Mouse (Mus musculus) embryonic fibroblast, embryonic 13.5 days (primary cell): ENCODE measurements around the gene Pipox.

Experiments used
- CTCF ChIP-seq: IDR thresholded peaks from 2 replicates; pipeline ENCODE4 v1.5.1; 2011; ENCODE audit warnings: mild to moderate bottlenecking, control low read depth, low read length, moderate library complexity, borderline replicate concordance; ENCODE audit not compliant: insufficient read depth
- POLR2A ChIP-seq: IDR thresholded peaks from 2 replicates; pipeline ENCODE4 v1.6.1; 2011; ENCODE audit warnings: low read depth, mild to moderate bottlenecking, control low read depth, low read length, moderate library complexity

DNA sequence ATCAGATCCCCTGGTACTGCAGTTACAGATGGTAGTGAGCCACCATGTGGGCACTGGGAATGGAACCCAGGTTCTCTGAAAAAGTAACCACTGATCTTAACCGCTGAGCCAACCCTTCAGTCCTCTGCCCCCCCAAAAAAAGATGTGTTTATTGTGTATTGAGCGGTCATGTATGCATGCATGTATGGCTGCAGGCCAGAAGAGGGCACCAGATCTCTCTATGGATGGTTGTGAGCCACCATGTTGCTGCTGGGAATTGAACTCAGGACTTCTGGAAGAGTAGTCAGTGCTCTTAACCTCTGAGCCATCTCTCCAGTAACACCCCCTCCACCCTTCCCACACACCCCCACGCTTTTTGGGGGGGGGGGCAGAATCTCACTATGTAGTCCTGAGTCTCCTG, 58.8 kb downstream of the Pipox start:
- no peak for TF ChIP-seq CTCF
- TF ChIP-seq POLR2A, result no peak
